Comparison of ENCODE assay signal across 8 mouse cellular contexts in genomic region chr3:145987970-145988683, GRCm38 (mm10). TPM values are rescaled to one million over a fixed set of nuclear protein-coding genes. Genes with fewer than 3 reads are reported as not detected.
DNase-seq lines count a peak whose midpoint lies in the region; ATAC-seq lines count a peak whose summit lies in the region.

No protein-coding gene starts in this region.

- WGBS in embryonic facial prominence, embryonic 12.5 days = under 1% methylated on average over 91 of the region's 101 CpGs
- under 1% methylated on average over 96 of the region's 101 CpGs for WGBS in limb, embryonic 15.5 days
- under 1% methylated on average over 56 of the region's 101 CpGs for WGBS in midbrain, embryonic 16.5 days
- WGBS in stomach, embryonic 15.5 days = under 1% methylated on average over 86 of the region's 101 CpGs

- H3K27ac ChIP-seq in embryonic facial prominence, embryonic 12.5 days = peak overlapping the region; percentile 93
- peak overlapping the region; percentile 90 for H3K27ac ChIP-seq in limb, embryonic 15.5 days
- H3K27ac ChIP-seq in midbrain, embryonic 16.5 days (ENCODE audit: low read length) = no peak overlapping the region
- H3K27ac ChIP-seq in stomach, embryonic 15.5 days = peak overlapping the region; percentile 96

- H3K9me3 ChIP-seq in embryonic facial prominence, embryonic 12.5 days = no peaks in the 10 kb centered on the region
- H3K9me3 ChIP-seq in limb, embryonic 15.5 days = no peaks in the 10 kb centered on the region
- no peaks in the 10 kb centered on the region for H3K9me3 ChIP-seq in midbrain, embryonic 16.5 days (replicated peaks; ENCODE audit: control insufficient read depth, low read length, poor library complexity, severe bottlenecking)
- H3K9me3 ChIP-seq in stomach, embryonic 15.5 days = no peaks in the 10 kb centered on the region

- peaks cover 19% of the 10 kb centered on the region for H3K27me3 ChIP-seq in embryonic facial prominence, embryonic 12.5 days
- H3K27me3 ChIP-seq in limb, embryonic 15.5 days = no peaks in the 10 kb centered on the region
- peaks cover 16% of the 10 kb centered on the region for H3K27me3 ChIP-seq in midbrain, embryonic 16.5 days (ENCODE audit: control insufficient read depth, insufficient read depth, low read depth, low read length)
- H3K27me3 ChIP-seq in stomach, embryonic 15.5 days (replicated peaks) = no peaks in the 10 kb centered on the region

- peak; percentile 55 for DNase-seq in layer of hippocampus, adult 11-12 months (ENCODE audit: low spot score)
- no peak for DNase-seq in layer of hippocampus, adult 9-10 months (ENCODE audit: low spot score)
- peak; percentile 90 for DNase-seq in heart, adult 9 months (ENCODE audit: low spot score in 2 of 2)
- peak; percentile 93 for DNase-seq in kidney, adult 8-10 months

- peak overlapping the region; percentile 85 for H3K4me2 ChIP-seq in embryonic facial prominence, embryonic 12.5 days (replicated peaks)
- H3K4me2 ChIP-seq in limb, embryonic 15.5 days = peak overlapping the region; percentile 93
- H3K4me2 ChIP-seq in midbrain, embryonic 16.5 days (ENCODE audit: low read length) = peak overlapping the region; percentile 76
- H3K4me2 ChIP-seq in stomach, embryonic 15.5 days = peak overlapping the region; percentile 79

- H3K9ac ChIP-seq in embryonic facial prominence, embryonic 12.5 days = peak overlapping the region; percentile 81
- peak overlapping the region; percentile 64 for H3K9ac ChIP-seq in limb, embryonic 15.5 days
- peak overlapping the region; percentile 71 for H3K9ac ChIP-seq in midbrain, embryonic 16.5 days (ENCODE audit: low read depth, low read length)
- peak overlapping the region; percentile 71 for H3K9ac ChIP-seq in stomach, embryonic 15.5 days

- H3K4me1 ChIP-seq in embryonic facial prominence, embryonic 12.5 days = peaks cover 18% of the 10 kb centered on the region
- peaks cover 25% of the 10 kb centered on the region for H3K4me1 ChIP-seq in limb, embryonic 15.5 days
- peaks cover 14% of the 10 kb centered on the region for H3K4me1 ChIP-seq in midbrain, embryonic 16.5 days (ENCODE audit: control insufficient read depth, insufficient read depth, low read length)
- peaks cover 12% of the 10 kb centered on the region; the same call in 1 of the 2 replicates for H3K4me1 ChIP-seq in stomach, embryonic 15.5 days

- ATAC-seq in embryonic facial prominence, embryonic 12.5 days (ENCODE audit: insufficient number of reproducible peaks, insufficient read depth, low FRiP score, low TSS enrichment) = peak; percentile 68
- ATAC-seq in limb, embryonic 15.5 days (ENCODE audit: insufficient number of reproducible peaks, low FRiP score, low TSS enrichment, low read depth) = peak; percentile 76
- peak; percentile 82 for ATAC-seq in midbrain, embryonic 16.5 days
- ATAC-seq in stomach, embryonic 15.5 days (ENCODE audit: insufficient read depth, low FRiP score, low read depth) = peak; percentile 87

- H3K4me3 ChIP-seq in embryonic facial prominence, embryonic 12.5 days = peak overlapping the region; percentile 75
- H3K4me3 ChIP-seq in limb, embryonic 15.5 days = peak overlapping the region; percentile 68
- peak overlapping the region; percentile 77 for H3K4me3 ChIP-seq in midbrain, embryonic 16.5 days (ENCODE audit: low read depth, low read length)
- peak overlapping the region; percentile 66 for H3K4me3 ChIP-seq in stomach, embryonic 15.5 days (replicated peaks)

- no peaks in the 10 kb centered on the region for H3K36me3 ChIP-seq in embryonic facial prominence, embryonic 12.5 days
- no peaks in the 10 kb centered on the region for H3K36me3 ChIP-seq in limb, embryonic 15.5 days
- H3K36me3 ChIP-seq in midbrain, embryonic 16.5 days (ENCODE audit: control insufficient read depth, insufficient read depth, low read length) = no peaks in the 10 kb centered on the region
- no peaks in the 10 kb centered on the region for H3K36me3 ChIP-seq in stomach, embryonic 15.5 days

RNA-seq across cellular contexts. Expression of gene Syde2, which starts 0.5 kb away (rescaled TPM):
- 2.9 and 3.0 TPM in 2 replicates for polyA plus RNA-seq in embryonic facial prominence, embryonic 12.5 days (2016; fragmentation: Nextera tagmentation; extraction: Ambion mirVana)
- 1.7 and 1.8 TPM in 2 replicates for polyA plus RNA-seq in limb, embryonic 15.5 days (2015; fragmentation: Nextera tagmentation; extraction: Ambion mirVana)
- 0.55 and 0.68 TPM in 2 replicates for polyA plus RNA-seq in midbrain, embryonic 16.5 days (2015; fragmentation: Nextera tagmentation; extraction: Ambion mirVana)
- 2.0 and 2.1 TPM in 2 replicates for polyA plus RNA-seq in stomach, embryonic 15.5 days (2015; fragmentation: Nextera tagmentation; extraction: Ambion mirVana)

RNA-seq across cellular contexts. Expression of gene 2410004B18Rik, which starts 50.3 kb away (rescaled TPM):
- 50.4 and 54.2 TPM in 2 replicates for polyA plus RNA-seq in embryonic facial prominence, embryonic 12.5 days (2016; fragmentation: Nextera tagmentation; extraction: Ambion mirVana)
- 43.2 and 45.7 TPM in 2 replicates for polyA plus RNA-seq in limb, embryonic 15.5 days (2015; fragmentation: Nextera tagmentation; extraction: Ambion mirVana)
- polyA plus RNA-seq in midbrain, embryonic 16.5 days (2015; fragmentation: Nextera tagmentation; extraction: Ambion mirVana) = 88.2 and 96.1 TPM in 2 replicates
- 47.6 and 49.0 TPM in 2 replicates for polyA plus RNA-seq in stomach, embryonic 15.5 days (2015; fragmentation: Nextera tagmentation; extraction: Ambion mirVana)
